Mouse (Mus musculus): Measurements from ENCODE around the gene Eno4.

Eno4 gene

GRCm38 (mm10) chr19:58942841-58943828, at the start of gene Eno4, which contains the start of gene Hspa12a:
Gene Eno4 (plus strand): TSS chr19:58943425.
Gene Hspa12a (minus strand): TSS chr19:58943654.
- in situ Hi-C loops (cut with MboI; ENCODE audit: low sequenced_read_pairs) = no loop called here

- in situ Hi-C loops (cut with MboI; ENCODE audit: low sequenced_read_pairs) = no loop called here
Measured at GRCm38 (mm10) chr19:58896216-58896615, 47.0 kb upstream of the Eno4 start.

- in situ Hi-C loops (cut with MboI; ENCODE audit: low sequenced_read_pairs) = loop anchor here (10.0 kb wide), 1 partner anchor 86 kb away; no protein-coding TSS in a partner anchor
Measured at GRCm38 (mm10) chr19:58900471-58900870, 42.8 kb upstream of the Eno4 start.

- in situ Hi-C loops (cut with MboI; ENCODE audit: low sequenced_read_pairs) = loop anchor here (10.0 kb wide), 1 partner anchor 88 kb away; no protein-coding TSS in a partner anchor
Measured at GRCm38 (mm10) chr19:58903079-58903898, 39.9 kb upstream of the Eno4 start.

GRCm38 (mm10) chr19:58903899-58904327, 39.3 kb upstream of the Eno4 start:
- in situ Hi-C loops (cut with MboI; ENCODE audit: low sequenced_read_pairs) = loop anchor here (10.0 kb wide), 1 partner anchor 89 kb away; no protein-coding TSS in a partner anchor

- in situ Hi-C loops (cut with MboI; ENCODE audit: low sequenced_read_pairs) = loop anchor here (10.0 kb wide), 1 partner anchor 92 kb away; no protein-coding TSS in a partner anchor
Measured at GRCm38 (mm10) chr19:58906685-58907084, 36.5 kb upstream of the Eno4 start.

GRCm38 (mm10) chr19:58908018-58908417, 35.2 kb upstream of the Eno4 start:
- in situ Hi-C loops (cut with MboI; ENCODE audit: low sequenced_read_pairs) = loop anchor here (10.0 kb wide), 1 partner anchor 93 kb away; no protein-coding TSS in a partner anchor

- in situ Hi-C loops (cut with MboI; ENCODE audit: low sequenced_read_pairs) = loop anchor here (5.0 kb wide), 1 partner anchor 286 kb away; no protein-coding TSS in a partner anchor
Measured at GRCm38 (mm10) chr19:58910941-58911368, 32.3 kb upstream of the Eno4 start.

GRCm38 (mm10) chr19:58911386-58911785, 31.8 kb upstream of the Eno4 start:
- in situ Hi-C loops (cut with MboI; ENCODE audit: low sequenced_read_pairs) = loop anchor here (5.0 kb wide), 1 partner anchor 286 kb away; no protein-coding TSS in a partner anchor

- in situ Hi-C loops (cut with MboI; ENCODE audit: low sequenced_read_pairs) = loop anchor here (5.0 kb wide), 1 partner anchor 284 kb away; no protein-coding TSS in a partner anchor
Measured at GRCm38 (mm10) chr19:58913301-58913700, 29.9 kb upstream of the Eno4 start.

- in situ Hi-C loops (cut with MboI; ENCODE audit: low sequenced_read_pairs) = no loop called here
Measured at GRCm38 (mm10) chr19:58918597-58918996, 24.6 kb upstream of the Eno4 start.

GRCm38 (mm10) chr19:58919148-58919547, 24.1 kb upstream of the Eno4 start:
- in situ Hi-C loops (cut with MboI; ENCODE audit: low sequenced_read_pairs) = no loop called here

GRCm38 (mm10) chr19:58931081-58931800, 12.0 kb upstream of the Eno4 start:
- in situ Hi-C loops (cut with MboI; ENCODE audit: low sequenced_read_pairs) = no loop called here

GRCm38 (mm10) chr19:58933062-58933461, 10.2 kb upstream of the Eno4 start:
- in situ Hi-C loops (cut with MboI; ENCODE audit: low sequenced_read_pairs) = no loop called here

GRCm38 (mm10) chr19:58945959-58946358, 2.7 kb downstream of the Eno4 start:
- in situ Hi-C loops (cut with MboI; ENCODE audit: low sequenced_read_pairs) = no loop called here

GRCm38 (mm10) chr19:58951521-58951920, 8.3 kb downstream of the Eno4 start:
- in situ Hi-C loops (cut with MboI; ENCODE audit: low sequenced_read_pairs) = no loop called here

- in situ Hi-C loops (cut with MboI; ENCODE audit: low sequenced_read_pairs) = no loop called here
Measured at GRCm38 (mm10) chr19:58952236-58952635, 9.0 kb downstream of the Eno4 start.

- in situ Hi-C loops (cut with MboI; ENCODE audit: low sequenced_read_pairs) = no loop called here
Measured at GRCm38 (mm10) chr19:58954779-58955178, 11.6 kb downstream of the Eno4 start.

- in situ Hi-C loops (cut with MboI; ENCODE audit: low sequenced_read_pairs) = no loop called here
Measured at GRCm38 (mm10) chr19:58963011-58963410, 19.8 kb downstream of the Eno4 start.
